Mouse (Mus musculus): ENCODE measurements around the gene Sumo3. TPM values are rescaled to one million over a fixed set of nuclear protein-coding genes. Genes with fewer than 3 reads are reported as not detected.

The Sumo3 gene
- total RNA-seq, 2 experiments from 2014 or later: 175 to 189 TPM

- DNase-seq: no peak
- intact Hi-C loops (cut with DNase I): no loop called here
Observed at GRCm38 (mm10) chr10:77587091-77587775, 18.7 kb upstream of the Sumo3 start.

- no peak for DNase-seq
- intact Hi-C loops (cut with DNase I): no loop called here
Observed at GRCm38 (mm10) chr10:77588036-77588435, 17.9 kb upstream of the Sumo3 start.

- intact Hi-C loops (cut with DNase I): no loop called here
- DNase-seq: no peak
Observed at GRCm38 (mm10) chr10:77589117-77589516, 16.8 kb upstream of the Sumo3 start.

- intact Hi-C loops (cut with DNase I): no loop called here
- DNase-seq: peak; percentile 33
Observed at GRCm38 (mm10) chr10:77589749-77590148, 16.1 kb upstream of the Sumo3 start.

- intact Hi-C loops (cut with DNase I): no loop called here
- peak; percentile 36 for DNase-seq
Observed at GRCm38 (mm10) chr10:77590812-77591211, 15.1 kb upstream of the Sumo3 start.

- no peak for DNase-seq
- intact Hi-C loops (cut with DNase I): no loop called here
Observed at GRCm38 (mm10) chr10:77591546-77591945, 14.4 kb upstream of the Sumo3 start.

- DNase-seq: no peak
- intact Hi-C loops (cut with DNase I): no loop called here
Observed at GRCm38 (mm10) chr10:77596060-77596459, 9.8 kb upstream of the Sumo3 start.

- DNase-seq: no peak
- intact Hi-C loops (cut with DNase I): no loop called here
Observed at GRCm38 (mm10) chr10:77603021-77603420, 2.9 kb upstream of the Sumo3 start.

GRCm38 (mm10) chr10:77604111-77604510, 1.8 kb upstream of the Sumo3 start:
- no peak for DNase-seq
- intact Hi-C loops (cut with DNase I): no loop called here

GRCm38 (mm10) chr10:77604958-77605357, 939 bp upstream of the Sumo3 start:
- intact Hi-C loops (cut with DNase I): no loop called here
- no peak for DNase-seq

- intact Hi-C loops (cut with DNase I): no loop called here
- no peak for DNase-seq
Observed at GRCm38 (mm10) chr10:77605368-77605767, 529 bp upstream of the Sumo3 start.

- DNase-seq: no peak
- intact Hi-C loops (cut with DNase I): no loop called here
Observed at GRCm38 (mm10) chr10:77606855-77607254, 958 bp downstream of the Sumo3 start.

GRCm38 (mm10) chr10:77607441-77607840, 1.5 kb downstream of the Sumo3 start:
- no peak for DNase-seq
- intact Hi-C loops (cut with DNase I): no loop called here

- DNase-seq: no peak
- intact Hi-C loops (cut with DNase I): no loop called here
Observed at GRCm38 (mm10) chr10:77608589-77608988, 2.7 kb downstream of the Sumo3 start.

GRCm38 (mm10) chr10:77610221-77610961, 4.5 kb downstream of the Sumo3 start:
- intact Hi-C loops (cut with DNase I): no loop called here
- peak; percentile 65 for DNase-seq

- intact Hi-C loops (cut with DNase I): no loop called here
- DNase-seq: no peak
Observed at GRCm38 (mm10) chr10:77613409-77613808, 7.5 kb downstream of the Sumo3 start.

- intact Hi-C loops (cut with DNase I): no loop called here
- DNase-seq: no peak
Observed at GRCm38 (mm10) chr10:77615647-77616046, 9.8 kb downstream of the Sumo3 start.

GRCm38 (mm10) chr10:77616166-77616565, 10.3 kb downstream of the Sumo3 start:
- intact Hi-C loops (cut with DNase I): no loop called here
- no peak for DNase-seq

- intact Hi-C loops (cut with DNase I): no loop called here
- no peak for DNase-seq
Observed at GRCm38 (mm10) chr10:77616926-77617325, 11.0 kb downstream of the Sumo3 start.

GRCm38 (mm10) chr10:77621546-77621945, 15.6 kb downstream of the Sumo3 start:
- intact Hi-C loops (cut with DNase I): no loop called here
- no peak for DNase-seq

GRCm38 (mm10) chr10:77622055-77622988, 16.4 kb downstream of the Sumo3 start, which contains the start of gene Ube2g2:
TSS of gene Ube2g2 (plus strand) at chr10:77622275.
- intact Hi-C loops (cut with DNase I): no loop called here
- DNase-seq: peak; percentile 93

All from left cerebral cortex, postnatal 4 days (tissue).